Mouse (Mus musculus) liver, adult 2 months (tissue): ENCODE measurements around the gene Hnf1a. TPM values are rescaled to one million over a fixed set of nuclear protein-coding genes. Genes with fewer than 3 reads are reported as not detected.
"Not testable (repeated sequence)": the region's sequence is repeated elsewhere in the genome, so short reads cannot be mapped to it uniquely, and the experiment has no call there.

Experiments used
- DNase-seq: peaks from one replicate; pipeline ENCODE4 v3.0.0-alpha.2; 2011; ENCODE audit warnings: low read depth, low spot score; ENCODE audit errors: extremely low read depth
- H3K27ac ChIP-seq: fragments of 200-500 bp; replicated peaks from 2 replicates; pipeline ENCODE4 v1.5.1; 2012; ENCODE audit warnings: low read depth, mild to moderate bottlenecking, control low read depth, inconsistent platforms, low read length; ENCODE audit not compliant: insufficient read depth
- H3K27me3 ChIP-seq: fragments of 200-500 bp; 2 replicates; pipeline ENCODE4 v1.6.1; 2012; ENCODE audit warnings: mild to moderate bottlenecking, moderate library complexity, low read length, inconsistent platforms; ENCODE audit not compliant: control insufficient read depth, insufficient read depth
- H3K36me3 ChIP-seq: fragments of 200-500 bp; 2 replicates; pipeline ENCODE4 v1.6.1; 2012; ENCODE audit warnings: low read length, inconsistent platforms; ENCODE audit not compliant: control insufficient read depth, insufficient read depth
- H3K4me1 ChIP-seq: fragments of 200-500 bp; 2 replicates; pipeline ENCODE4 v1.6.1; 2011; ENCODE audit warnings: low read length; ENCODE audit not compliant: control insufficient read depth, insufficient read depth
- H3K4me3 ChIP-seq: fragments of 200-500 bp; 2 replicates; pipeline ENCODE4 v1.5.1; 2011; ENCODE audit warnings: low read depth, mild to moderate bottlenecking, control low read depth, low read length, moderate library complexity; ENCODE audit not compliant: insufficient read depth
- H3K79me2 ChIP-seq: fragments of 200-500 bp; 2 replicates; pipeline ENCODE4 v1.6.1; 2012; ENCODE audit warnings: inconsistent platforms, mild to moderate bottlenecking, low read length, moderate library complexity; ENCODE audit not compliant: control insufficient read depth, insufficient read depth
- H3K9ac ChIP-seq: fragments of 200-500 bp; 2 replicates; pipeline ENCODE4 v1.6.1; 2012; ENCODE audit warnings: low read depth, mild to moderate bottlenecking, control low read depth, inconsistent platforms, low read length
- CTCF ChIP-seq: fragments of 200-500 bp; IDR thresholded peaks from 2 replicates; pipeline ENCODE4 v1.5.1; 2011; ENCODE audit warnings: low read depth, low read length, control low read depth
- POLR2A ChIP-seq: fragments of 200-500 bp; IDR thresholded peaks from 2 replicates; pipeline ENCODE4 v1.6.1; 2011; ENCODE audit warnings: low read length, control low read depth; ENCODE audit not compliant: insufficient read depth; ENCODE audit errors: extremely low read depth
- WGBS: fragments of 180-500 bp; shearing (Covaris S2); methylation state at CpG from one replicate; pipeline ENCODE4 v1.1.7; 2018; 5-methylcytosine and 5-hydroxymethylcytosine counted together
- polyA plus RNA-seq: library from polyadenylated mRNA; depleted of rRNA; stranded (reverse); fragments of >200 nt; gene quantifications from 2 replicates; pipeline ENCODE4 v1.2.3, GENCODE M21; 2012
- total RNA-seq: library from RNA; depleted of rRNA; stranded (reverse); fragments of >200 nt; gene quantifications from 2 replicates; pipeline ENCODE4 v1.2.3, GENCODE M21; 2014

Gene Hnf1a
- total and polyA plus RNA-seq, 2 experiments = 6.1 to 13.5 TPM

DNA sequence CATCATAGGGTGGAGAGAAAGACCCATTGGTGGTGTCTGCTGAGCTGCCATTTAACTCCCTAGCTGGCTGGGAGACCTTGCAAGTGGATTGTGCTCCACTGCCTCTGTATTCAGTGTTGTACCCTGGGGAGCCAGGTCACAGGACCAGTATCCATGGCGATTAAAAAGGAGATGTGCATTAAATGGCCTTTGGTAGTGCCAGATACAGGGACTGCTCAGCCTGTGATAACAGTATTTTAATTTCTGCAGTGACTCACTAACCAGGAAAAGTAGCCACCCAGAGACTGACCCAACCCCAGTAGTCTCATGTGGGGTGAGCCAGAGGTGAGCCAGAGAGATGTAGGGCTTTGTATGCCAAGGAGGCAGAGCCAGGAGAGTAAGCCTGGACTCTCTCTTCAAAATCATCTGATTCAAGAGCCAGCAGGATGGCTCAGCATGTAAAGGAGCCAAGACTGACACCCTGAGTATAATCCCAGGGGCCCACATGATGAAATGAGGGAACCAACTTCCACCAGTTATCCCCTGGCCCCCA is 44.7 kb downstream of the Hnf1a start:
- no peak overlapping the region for H3K4me3 ChIP-seq
- 0 out of 2 replicates have a peak, but pooled peaks cover 2% of the 10 kb centered on the region for H3K79me2 ChIP-seq
- 0 out of 2 replicates have a peak, but pooled peaks cover 2% of the 10 kb centered on the region for H3K36me3 ChIP-seq
- H3K27me3 ChIP-seq = no peaks in the 10 kb centered on the region
- H3K4me1 ChIP-seq = peaks cover 16% of the 10 kb centered on the region
- no peak overlapping the region for H3K9ac ChIP-seq
- peak overlapping the region; percentile 70 for H3K27ac ChIP-seq
- TF ChIP-seq POLR2A = no peak
- no peak for TF ChIP-seq CTCF
- peak; percentile 66 for DNase-seq
- 35% methylated on average over 1 of the region's 1 CpGs for WGBS

GRCm38 (mm10) chr5:114922998-114923473 is 47.9 kb downstream of the Hnf1a start, which contains the start of gene Oasl1:
Gene Oasl1 (plus strand): TSS chr5:114923240.
- H3K36me3 ChIP-seq = no peaks in the 10 kb centered on the region
- peak within 1 kb of the TSS; percentile 72 for H3K4me3 ChIP-seq
- TF ChIP-seq CTCF (no peak), POLR2A (peak; percentile 44; the same call in 1 of the 2 replicates)
- DNase-seq = peak; percentile 75
- WGBS = under 1% methylated on average over 15 of the region's 15 CpGs
- peak within 1 kb of the TSS; percentile 67 for H3K9ac ChIP-seq
- no peaks in the 10 kb centered on the region for H3K27me3 ChIP-seq
- peaks cover 16% of the 10 kb centered on the region for H3K4me1 ChIP-seq
- H3K27ac ChIP-seq = peak within 1 kb of the TSS; percentile 76
- 0 out of 2 replicates have a peak, but pooled peaks cover 2% of the 10 kb centered on the region for H3K79me2 ChIP-seq

DNA sequence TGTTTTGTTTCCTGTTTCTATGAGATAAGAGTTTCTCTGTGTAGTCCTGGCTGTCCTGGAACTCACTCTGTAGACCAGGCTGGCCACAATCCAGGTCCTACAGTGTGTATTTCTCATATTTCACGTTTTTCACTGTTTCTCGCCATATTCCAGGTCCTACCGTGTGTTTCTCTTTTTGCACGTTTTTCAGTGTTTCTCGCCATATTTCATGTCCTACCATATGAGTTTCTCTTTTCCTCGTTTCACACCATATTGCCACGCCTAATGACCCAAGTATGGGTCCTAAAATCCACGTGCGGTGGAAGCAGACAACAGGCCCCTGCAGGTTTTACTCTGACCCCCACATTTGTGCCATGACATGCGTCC is 48.5 kb downstream of the Hnf1a start:
- no peaks in the 10 kb centered on the region for H3K36me3 ChIP-seq
- no peak overlapping the region for H3K9ac ChIP-seq
- H3K27ac ChIP-seq = no peak overlapping the region; the same call in 1 of the 2 replicates
- H3K27me3 ChIP-seq = no peaks in the 10 kb centered on the region
- TF ChIP-seq CTCF = no peak
- no peak for DNase-seq
- H3K79me2 ChIP-seq = 0 out of 2 replicates have a peak, but pooled peaks cover 2% of the 10 kb centered on the region
- H3K4me3 ChIP-seq = no peak overlapping the region
- peaks cover 16% of the 10 kb centered on the region for H3K4me1 ChIP-seq
- 61% methylated on average over 10 of the region's 10 CpGs for WGBS

DNA sequence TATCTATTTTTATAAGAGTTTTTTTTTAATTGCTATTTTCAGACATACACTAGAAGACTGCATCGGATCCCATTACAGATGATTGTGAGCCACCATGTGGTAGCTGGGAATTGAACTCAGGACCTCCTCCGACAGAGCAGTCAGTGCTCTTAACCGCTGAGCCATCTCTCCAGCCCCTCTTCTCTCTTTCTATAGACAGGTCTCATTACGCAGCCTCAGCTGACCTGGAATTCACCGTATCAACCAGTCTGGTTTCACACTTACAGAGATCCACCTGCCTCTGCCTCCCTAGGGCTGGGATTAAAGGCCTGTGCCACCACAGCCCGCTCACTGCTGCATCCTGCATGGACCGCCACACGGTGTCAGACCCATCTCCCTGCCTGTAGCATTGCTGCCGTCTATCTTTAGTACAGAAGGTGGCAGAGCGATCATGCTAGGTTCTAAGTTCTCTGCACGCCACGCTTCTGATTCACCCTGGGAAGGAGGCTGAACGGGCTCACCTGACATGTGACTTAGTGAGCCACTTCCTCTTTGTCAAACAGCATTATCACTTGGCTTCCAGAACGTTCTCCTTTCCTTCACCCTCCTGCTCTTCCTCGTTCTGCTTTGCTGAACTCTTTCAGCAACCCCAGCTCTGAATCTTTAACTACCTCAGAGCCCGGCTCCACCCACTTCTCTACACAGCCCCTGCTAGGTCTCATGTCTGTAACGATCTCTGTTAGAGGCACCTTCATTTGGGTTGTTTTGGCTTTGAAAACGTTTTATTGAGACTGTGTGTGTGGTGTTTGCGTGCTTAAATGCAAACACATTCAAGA is 49.1 kb downstream of the Hnf1a start:
- Histone ChIP-seq H3K9ac (no peak overlapping the region), H3K36me3 (no peaks in the 10 kb centered on the region), H3K79me2 (0 out of 2 replicates have a peak, but pooled peaks cover under 1% of the 10 kb centered on the region), H3K27ac (peak overlapping the region; percentile 18), H3K4me1 (peaks cover 16% of the 10 kb centered on the region), H3K4me3 (no peak overlapping the region), H3K27me3 (no peaks in the 10 kb centered on the region)
- 62% methylated on average over 19 of the region's 19 CpGs for WGBS
- TF ChIP-seq CTCF = peak; percentile 19; the same call in 1 of the 2 replicates
- no peak for TF ChIP-seq POLR2A
- no peak for DNase-seq

DNA sequence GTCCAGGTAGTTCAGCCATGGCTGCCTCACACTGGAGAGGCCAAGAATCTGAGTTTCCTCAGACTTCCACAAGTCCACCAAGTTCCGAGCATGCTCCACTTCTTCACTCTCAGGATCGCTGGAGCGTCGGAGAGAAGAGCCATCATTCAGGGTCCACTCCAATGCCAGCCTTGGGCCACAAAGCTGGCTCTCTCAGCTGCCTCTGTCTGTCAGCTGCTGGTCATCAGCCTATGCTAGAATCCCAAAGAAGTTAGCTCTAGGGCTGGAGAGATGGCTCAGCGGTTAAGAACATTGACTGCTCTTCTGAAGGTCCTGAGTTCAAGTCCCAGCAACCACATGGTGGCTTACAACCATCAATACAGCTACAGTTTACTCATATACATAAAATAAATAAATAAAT is 53.5 kb downstream of the Hnf1a start:
- 92% methylated on average over 5 of the region's 5 CpGs for WGBS
- not testable (repeated sequence) for H3K4me3 ChIP-seq, H3K36me3 ChIP-seq, H3K79me2 ChIP-seq, H3K4me1 ChIP-seq, H3K27me3 ChIP-seq, DNase-seq, H3K27ac ChIP-seq, H3K9ac ChIP-seq

DNA sequence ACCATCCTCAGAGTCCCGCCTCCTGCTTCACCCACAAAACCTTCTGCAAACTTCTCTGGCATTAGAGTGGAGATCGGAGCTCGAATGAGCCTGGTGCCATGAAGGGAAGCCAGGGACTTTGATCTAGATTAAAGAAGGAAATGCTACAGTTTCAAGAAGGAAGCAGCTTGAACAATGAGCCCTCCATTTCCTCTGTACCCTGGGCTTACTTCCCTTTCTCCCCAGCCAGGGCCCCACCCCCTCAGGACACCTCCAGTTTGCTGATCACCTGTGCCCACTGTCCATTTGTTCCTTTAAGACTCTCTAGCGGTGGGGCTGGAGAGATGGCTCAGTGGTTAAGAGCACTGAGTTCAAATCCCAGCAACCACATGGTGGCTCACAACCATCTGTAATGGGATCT is 54.1 kb downstream of the Hnf1a start:
- Histone ChIP-seq H3K79me2 (no peaks in the 10 kb centered on the region), H3K4me3 (no peak overlapping the region), H3K27ac (no peak overlapping the region), H3K9ac (no peak overlapping the region), H3K4me1 (no peaks in the 10 kb centered on the region), H3K36me3 (no peaks in the 10 kb centered on the region), H3K27me3 (no peaks in the 10 kb centered on the region)
- TF ChIP-seq CTCF (no peak), POLR2A (no peak)
- 83% methylated on average over 4 of the region's 4 CpGs for WGBS
- DNase-seq = no peak
